Mouse (Mus musculus) lung, embryonic 14.5 days (tissue): ENCODE results near the gene Sppl2b. TPM values are rescaled to one million over a fixed set of nuclear protein-coding genes. Genes with fewer than 3 reads are reported as not detected.
"Not testable (repeated sequence)": the region's sequence is repeated elsewhere in the genome, so short reads cannot be mapped to it uniquely, and the experiment has no call there.

Source experiments
- ATAC-seq: fragments of 200-750 bp; cut with Nextera tagmentation; 2 replicates; pipeline ENCODE4 v1.8.0; 2017; ENCODE audit warnings: mild to moderate bottlenecking, moderate TSS enrichment, moderate library complexity; ENCODE audit not compliant: insufficient read depth
- DNase-seq: peaks from one replicate; pipeline ENCODE4 v3.0.0-alpha.2; 2015
- H3K27ac ChIP-seq: fragments of 300-500 bp; sonication (generic); 2 replicates; pipeline ENCODE4 v1.5.1; 2014; ENCODE audit warnings: low read depth, mild to moderate bottlenecking, moderate library complexity
- H3K27me3 ChIP-seq: fragments of 300-500 bp; sonication (generic); 2 replicates; pipeline ENCODE4 v1.6.1; 2014; ENCODE audit warnings: low read length, control low read depth; ENCODE audit not compliant: insufficient read depth
- H3K36me3 ChIP-seq: fragments of 300-500 bp; sonication (generic); 2 replicates; pipeline ENCODE4 v1.6.1; 2014; ENCODE audit warnings: control low read depth; ENCODE audit not compliant: insufficient read depth
- H3K4me1 ChIP-seq: fragments of 300-500 bp; sonication (generic); 2 replicates; pipeline ENCODE4 v1.6.1; 2014; ENCODE audit warnings: antibody characterized with exemption, control low read depth; ENCODE audit not compliant: insufficient read depth
- H3K4me2 ChIP-seq: fragments of 300-500 bp; sonication (generic); 2 replicates; pipeline ENCODE4 v1.6.1; 2014; ENCODE audit warnings: mild to moderate bottlenecking
- H3K4me3 ChIP-seq: fragments of 300-500 bp; sonication (generic); 2 replicates; pipeline ENCODE4 v1.5.1; 2014; ENCODE audit warnings: low read depth, low read length
- H3K9ac ChIP-seq: fragments of 300-500 bp; sonication (generic); 2 replicates; pipeline ENCODE4 v1.6.1; 2014
- H3K9me3 ChIP-seq: fragments of 300-500 bp; sonication (generic); 2 replicates; pipeline ENCODE4 v1.6.1; 2016; ENCODE audit warnings: low read depth, low read length, control low read depth
- CTCF ChIP-seq: IDR thresholded peaks from 2 replicates; pipeline ENCODE4 v1.5.1; 2016; ENCODE audit warnings: antibody characterized with exemption, low read depth
- WGBS: fragments of 180-500 bp; shearing (Covaris S2); extraction: QIAGEN DNeasy Blood & Tissue Kit; methylation state at CpG from one replicate; pipeline ENCODE4 v1.1.7; 2014; 5-methylcytosine and 5-hydroxymethylcytosine counted together
- polyA plus RNA-seq: library from polyadenylated mRNA; unstranded; fragments of >200 nt; fragmentation: Nextera tagmentation; extraction: Ambion mirVana; gene quantifications from 2 replicates; pipeline ENCODE4 v1.2.1, GENCODE M21; 2014

Sppl2b gene
- polyA plus RNA-seq, 1 experiment from 2014 or later: 38.7 TPM

DNA sequence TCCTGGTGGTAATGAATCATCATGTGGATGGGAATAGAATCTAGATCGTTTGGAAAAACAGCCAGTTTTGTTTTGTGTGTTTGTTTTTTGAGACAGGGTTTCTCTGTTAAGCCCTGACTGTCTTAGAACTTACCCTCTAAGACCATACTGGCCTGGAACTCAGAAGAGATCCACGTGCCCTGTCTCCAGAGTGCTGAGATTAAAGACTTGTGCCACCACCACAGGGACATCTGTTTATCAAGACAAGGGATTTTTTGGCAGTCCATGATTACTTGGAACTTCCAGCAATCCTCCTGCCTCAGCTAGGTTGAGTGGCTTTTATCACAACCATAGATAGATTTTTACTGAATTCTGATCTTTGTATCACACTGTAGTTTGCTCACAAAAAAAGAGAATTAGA lies 30.2 kb upstream of the Sppl2b start:
- Histone ChIP-seq H3K9ac (no peak overlapping the region), H3K4me1 (no peaks in the 10 kb centered on the region), H3K4me3 (no peak overlapping the region), H3K4me2 (no peak overlapping the region), H3K36me3 (peaks cover 16% of the 10 kb centered on the region), H3K27ac (no peak overlapping the region), H3K27me3 (no peaks in the 10 kb centered on the region), H3K9me3 (no peaks in the 10 kb centered on the region)
- no peak for ATAC-seq
- 58% methylated on average over 2 of the region's 2 CpGs for WGBS
- TF ChIP-seq CTCF: no peak
- DNase-seq: no peak

GRCm38 (mm10) chr10:80826151-80827062 lies 28.7 kb upstream of the Sppl2b start, which contains the start of gene Oaz1:
TSS of gene Oaz1 (plus strand) at chr10:80826656.
- no peak for TF ChIP-seq CTCF
- Histone ChIP-seq H3K9me3 (no peaks in the 10 kb centered on the region), H3K4me3 (peak within 1 kb of the TSS; percentile 65), H3K27me3 (no peaks in the 10 kb centered on the region), H3K27ac (peak within 1 kb of the TSS; percentile 89), H3K9ac (peak within 1 kb of the TSS; percentile 85), H3K4me1 (no peaks in the 10 kb centered on the region), H3K36me3 (peaks cover 24% of the 10 kb centered on the region), H3K4me2 (peak within 1 kb of the TSS; percentile 97)
- ATAC-seq (peak; percentile 97), DNase-seq (peak; percentile 100)
- under 1% methylated on average over 77 of the region's 82 CpGs for WGBS

DNA sequence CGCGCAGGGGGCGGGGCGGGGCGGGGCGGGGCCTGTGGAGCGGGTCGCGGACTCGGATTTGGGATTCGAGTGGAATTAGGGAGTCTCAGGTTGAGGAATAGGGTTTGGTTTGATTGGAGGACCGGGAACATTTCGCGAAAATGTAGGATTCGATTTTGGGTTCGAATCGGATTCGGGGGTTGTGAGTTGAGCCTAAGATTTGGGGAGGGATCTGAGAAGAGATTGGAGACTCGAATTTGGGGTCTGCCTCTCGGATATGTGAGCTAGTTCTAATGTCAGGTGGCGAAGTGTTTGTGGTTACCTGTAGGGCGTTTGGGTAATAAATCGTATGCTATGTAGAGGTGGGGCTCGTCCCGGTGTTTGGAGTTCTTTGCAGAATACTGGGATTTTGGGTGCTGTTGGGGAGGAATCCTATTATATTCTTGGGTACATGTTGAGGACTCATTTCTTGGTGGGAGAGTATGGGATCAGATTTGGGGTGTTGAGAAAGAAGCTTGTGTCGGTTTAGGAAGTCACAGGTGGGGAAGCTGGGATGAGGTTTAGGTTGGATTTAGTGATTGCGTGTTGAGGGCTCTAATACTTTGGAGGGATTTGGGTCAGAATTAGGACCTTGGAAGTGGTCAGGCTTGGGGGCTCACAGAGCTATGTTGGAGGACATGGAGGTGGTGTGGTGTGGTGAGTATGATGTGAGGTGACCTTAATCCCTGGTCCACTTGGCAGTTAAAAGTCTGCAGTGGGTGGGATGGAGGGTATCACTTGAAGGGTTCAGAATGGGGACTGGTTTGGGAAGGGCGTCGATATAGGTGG lies 27.8 kb upstream of the Sppl2b start:
- Histone ChIP-seq H3K4me1 (no peaks in the 10 kb centered on the region), H3K9ac (peak overlapping the region; percentile 85), H3K36me3 (peaks cover 24% of the 10 kb centered on the region), H3K9me3 (no peaks in the 10 kb centered on the region), H3K4me3 (peak overlapping the region; percentile 65), H3K27ac (peak overlapping the region; percentile 89), H3K4me2 (peak overlapping the region; percentile 97), H3K27me3 (no peaks in the 10 kb centered on the region)
- no peak for TF ChIP-seq CTCF
- ATAC-seq: no peak
- 6% methylated on average over 29 of the region's 29 CpGs for WGBS
- DNase-seq: no peak

DNA sequence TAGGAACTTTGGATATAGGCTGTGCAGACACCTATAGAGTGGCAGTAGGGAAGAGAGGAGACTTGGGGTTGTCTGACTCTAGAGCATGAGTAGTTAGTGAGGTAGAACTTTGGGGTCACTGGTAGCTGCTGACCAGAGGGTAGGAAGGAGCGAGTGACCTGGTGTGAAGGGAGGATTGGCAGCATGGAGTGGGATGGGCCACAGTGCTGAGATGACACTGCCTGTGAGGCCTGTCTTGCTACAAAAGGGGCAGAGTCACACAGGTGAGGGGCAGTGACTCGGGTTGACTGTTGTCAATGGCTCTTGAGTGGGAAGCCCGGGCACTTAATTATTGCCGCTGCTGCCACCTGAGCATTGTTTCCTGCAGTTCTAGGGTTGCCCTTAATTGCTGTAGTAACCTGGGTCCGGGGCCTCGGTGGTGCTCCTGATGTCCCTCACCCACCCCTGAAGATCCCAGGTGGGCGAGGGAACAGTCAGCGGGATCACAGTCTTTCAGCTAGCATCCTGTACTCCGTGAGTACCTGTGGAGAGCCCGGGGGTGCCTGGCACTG lies 27.1 kb upstream of the Sppl2b start:
- no peak for TF ChIP-seq CTCF
- peaks cover 24% of the 10 kb centered on the region for H3K36me3 ChIP-seq
- peak overlapping the region; percentile 85 for H3K9ac ChIP-seq
- H3K27me3 ChIP-seq: no peaks in the 10 kb centered on the region
- ATAC-seq (no peak), DNase-seq (no peak)
- H3K9me3 ChIP-seq: no peaks in the 10 kb centered on the region
- no peak overlapping the region for H3K27ac ChIP-seq
- no peaks in the 10 kb centered on the region for H3K4me1 ChIP-seq
- peak overlapping the region; percentile 65 for H3K4me3 ChIP-seq
- 64% methylated on average over 8 of the region's 10 CpGs for WGBS
- peak overlapping the region; percentile 97 for H3K4me2 ChIP-seq

GRCm38 (mm10) chr10:80828587-80828986 lies 26.5 kb upstream of the Sppl2b start:
- not testable (repeated sequence) for H3K9me3 ChIP-seq, H3K9ac ChIP-seq, ATAC-seq, DNase-seq, H3K27ac ChIP-seq, H3K4me1 ChIP-seq, H3K27me3 ChIP-seq
- Histone ChIP-seq H3K4me2 (peak overlapping the region; percentile 97), H3K36me3 (peaks cover 24% of the 10 kb centered on the region), H3K4me3 (peak overlapping the region; percentile 65; the same call in 1 of the 2 replicates)
- WGBS: 79% methylated on average over 9 of the region's 9 CpGs

DNA sequence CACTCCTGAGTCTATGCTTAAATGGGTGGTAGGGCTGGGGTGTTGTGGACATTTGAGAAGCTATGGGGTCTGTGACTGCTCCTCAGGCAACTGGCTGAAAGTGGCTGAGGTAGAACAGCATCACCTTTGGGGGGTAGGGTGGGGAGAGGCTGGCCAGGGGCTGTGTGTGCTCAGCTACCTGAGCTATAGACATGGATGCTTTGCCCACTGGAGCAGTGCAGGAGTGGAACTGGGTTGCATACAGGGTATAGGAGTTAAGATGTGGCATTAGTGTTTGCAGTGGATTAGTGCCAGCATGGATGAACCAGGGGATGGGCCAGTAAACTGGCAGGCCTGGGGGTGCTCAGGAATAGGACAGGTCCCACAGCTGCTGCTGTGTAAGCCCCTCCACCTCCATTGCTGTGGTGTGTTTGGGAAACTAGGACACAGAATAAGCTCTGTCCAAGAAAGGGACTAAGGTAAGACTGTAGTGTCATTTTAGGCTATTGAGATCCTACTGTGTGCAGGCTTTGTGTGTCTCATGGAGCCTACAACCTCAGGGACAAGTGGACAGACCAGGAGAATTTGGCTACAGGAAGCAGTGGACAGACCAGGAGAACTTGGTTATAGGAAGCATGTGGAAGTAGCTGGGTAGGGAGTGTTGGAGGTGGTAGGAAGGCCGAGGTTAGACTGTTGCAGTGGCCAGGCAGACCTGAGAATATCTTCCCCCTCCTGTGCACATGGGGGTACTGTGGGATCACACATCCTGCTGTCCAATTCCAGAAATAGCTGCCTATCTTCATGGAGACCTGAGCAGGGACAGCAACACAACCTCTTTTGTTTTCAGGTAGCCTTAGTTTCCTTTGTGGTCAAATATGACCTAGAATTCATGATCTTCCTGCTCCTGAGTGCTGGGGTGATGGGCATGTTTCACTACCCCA lies 25.5 kb upstream of the Sppl2b start:
- Histone ChIP-seq H3K9me3 (no peaks in the 10 kb centered on the region), H3K27me3 (peaks cover 14% of the 10 kb centered on the region), H3K4me2 (no peak overlapping the region), H3K36me3 (peaks cover 24% of the 10 kb centered on the region), H3K27ac (no peak overlapping the region), H3K4me3 (no peak overlapping the region), H3K9ac (no peak overlapping the region), H3K4me1 (no peaks in the 10 kb centered on the region)
- no peak for TF ChIP-seq CTCF
- no peak for DNase-seq
- 61% methylated on average over 1 of the region's 1 CpGs for WGBS
- no peak for ATAC-seq
